Mouse (Mus musculus) gastrocnemius, postnatal 10 days (tissue): ENCODE results near the gene Ube2n. TPM values are rescaled to one million over a fixed set of nuclear protein-coding genes. Genes with fewer than 3 reads are reported as not detected.

Experiments used
- DNase-seq: peaks from one replicate; pipeline ENCODE4 v3.0.0; 2021; ENCODE audit warnings: mixed read lengths
- long read RNA-seq, 2 experiments: library from polyadenylated mRNA; stranded (forward); transcript quantifications; one replicate each; pipeline ENCODE4 v2.0.0; 2021
- total RNA-seq, 2 experiments: library from RNA; stranded (reverse); gene quantifications; 2 replicates each; pipeline ENCODE4 v1.2.3; 2021

The Ube2n gene
- 100 to 1,000 TPM; 111 to 139 TPM for total RNA-seq
- long read RNA-seq, experiment 1, transcript Ube2n-201 (4 exons, 3,867 nt): major isoform, 80 of 85 reads
- long read RNA-seq, experiment 1, partial matches to known transcripts: 2 of 85 reads
- long read RNA-seq, experiment 1, other reads (novel, unspliced or antisense): 1 of 85 reads
- long read RNA-seq, experiment 2, transcript Ube2n-201 (4 exons, 3,867 nt): major isoform, 66 of 71 reads
- long read RNA-seq, experiment 2, partial matches to known transcripts: 1 of 71 reads
- long read RNA-seq, experiment 2, other reads (novel, unspliced or antisense): 4 of 71 reads

GRCm38 (mm10) chr10:95514656-95515292 lies at the start of gene Ube2n:
Gene Ube2n (plus strand): TSS chr10:95515145.
- DNase-seq: peak; percentile 96

GRCm38 (mm10) chr10:95465485-95465896 lies 49.5 kb upstream of the Ube2n start:
- no peak for DNase-seq

GRCm38 (mm10) chr10:95468894-95469293 lies 46.1 kb upstream of the Ube2n start:
- DNase-seq: no peak

- DNase-seq: no peak
Measured at GRCm38 (mm10) chr10:95471186-95471585, 43.8 kb upstream of the Ube2n start.

- DNase-seq: no peak
Measured at GRCm38 (mm10) chr10:95471889-95472547, 42.9 kb upstream of the Ube2n start.

- DNase-seq: peak; percentile 90
Measured at GRCm38 (mm10) chr10:95475923-95476322, 39.0 kb upstream of the Ube2n start.

- no peak for DNase-seq
Measured at GRCm38 (mm10) chr10:95477516-95477915, 37.4 kb upstream of the Ube2n start.

- peak; percentile 45 for DNase-seq
Measured at GRCm38 (mm10) chr10:95489653-95490052, 25.3 kb upstream of the Ube2n start.

- DNase-seq: no peak
Measured at GRCm38 (mm10) chr10:95494268-95494667, 20.7 kb upstream of the Ube2n start.

- no peak for DNase-seq
Measured at GRCm38 (mm10) chr10:95501033-95501432, 13.9 kb upstream of the Ube2n start.

GRCm38 (mm10) chr10:95501463-95502081 lies 13.4 kb upstream of the Ube2n start, which contains the start of gene Mrpl42:
Gene Mrpl42 (minus strand): TSS chr10:95501940.
- DNase-seq: peak; percentile 84

GRCm38 (mm10) chr10:95503443-95504235 lies 11.3 kb upstream of the Ube2n start:
- DNase-seq: no peak

GRCm38 (mm10) chr10:95504341-95504740 lies 10.6 kb upstream of the Ube2n start:
- no peak for DNase-seq

GRCm38 (mm10) chr10:95508126-95508525 lies 6.8 kb upstream of the Ube2n start:
- no peak for DNase-seq

GRCm38 (mm10) chr10:95508793-95509192 lies 6.2 kb upstream of the Ube2n start:
- DNase-seq: no peak

- DNase-seq: no peak
Measured at GRCm38 (mm10) chr10:95509263-95509662, 5.7 kb upstream of the Ube2n start.

GRCm38 (mm10) chr10:95512635-95513034 lies 2.3 kb upstream of the Ube2n start:
- no peak for DNase-seq

- DNase-seq: no peak
Measured at GRCm38 (mm10) chr10:95513768-95514556, 983 bp upstream of the Ube2n start.

GRCm38 (mm10) chr10:95515293-95515931 lies 467 bp downstream of the Ube2n start:
- peak; percentile 68 for DNase-seq

GRCm38 (mm10) chr10:95517656-95518055 lies 2.7 kb downstream of the Ube2n start:
- DNase-seq: no peak
